Mouse (Mus musculus) left cerebral cortex, postnatal 36 days (tissue): ENCODE measurements around the gene Plbd2. TPM values are rescaled to one million over a fixed set of nuclear protein-coding genes. Genes with fewer than 3 reads are reported as not detected.

Experiments used
- DNase-seq, 2 experiments: peaks; one replicate each; pipeline ENCODE4 v3.0.0; 2021 to 2022; ENCODE audit warnings: low spot score in 2 of 2, mixed read lengths in 1 of 2
- intact Hi-C: fragments of 180-260 bp; cut with DNase I; formaldehyde crosslinking; loops from one replicate; pipeline ENCODE4 v1.15.1; 2025
- total RNA-seq, 2 experiments: library from RNA; stranded (reverse); gene quantifications; 2 replicates each; pipeline ENCODE4 v1.2.3; 2021

Gene Plbd2
- total RNA-seq = 10 to 100 TPM; 57.2 to 66.1 TPM

DNA sequence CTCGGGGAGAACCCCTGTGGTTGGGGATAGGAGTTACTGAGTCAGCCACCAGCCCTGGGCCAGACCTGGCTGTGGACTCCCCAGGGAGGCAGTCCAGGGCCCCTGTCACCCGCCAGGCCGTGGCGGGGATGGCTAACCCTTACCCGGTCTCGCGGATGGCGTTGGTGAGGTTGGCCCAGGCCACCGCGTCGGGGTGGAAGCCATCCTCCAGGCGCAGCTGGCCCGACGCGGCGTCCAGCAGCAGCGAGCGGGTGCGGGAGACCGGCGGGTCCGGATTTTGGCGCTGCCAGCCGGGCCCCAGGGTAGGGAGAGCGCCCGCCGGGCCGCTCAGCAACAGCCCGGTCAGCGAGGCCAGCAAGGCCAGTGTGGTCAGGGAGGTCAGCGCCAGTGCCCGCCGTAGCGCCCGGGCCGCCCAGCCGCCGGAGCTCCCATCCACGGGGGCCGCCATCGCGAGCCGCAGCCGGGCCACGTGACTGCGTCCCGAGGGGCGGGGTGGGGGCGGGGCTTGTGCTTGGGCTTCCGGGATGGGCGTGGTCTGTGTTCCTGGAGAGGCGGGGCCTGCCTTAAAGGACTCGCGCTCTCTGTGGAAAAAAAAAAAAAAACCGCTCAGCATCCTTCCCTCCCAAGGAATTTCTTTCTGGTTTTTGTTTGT, at the start of gene Plbd2:
Gene Plbd2, minus strand, starts transcription at position 482 of the 652 bp plus-strand sequence.
- peak; percentile 81 to 82 for DNase-seq
- intact Hi-C loops = no loop called here

DNA sequence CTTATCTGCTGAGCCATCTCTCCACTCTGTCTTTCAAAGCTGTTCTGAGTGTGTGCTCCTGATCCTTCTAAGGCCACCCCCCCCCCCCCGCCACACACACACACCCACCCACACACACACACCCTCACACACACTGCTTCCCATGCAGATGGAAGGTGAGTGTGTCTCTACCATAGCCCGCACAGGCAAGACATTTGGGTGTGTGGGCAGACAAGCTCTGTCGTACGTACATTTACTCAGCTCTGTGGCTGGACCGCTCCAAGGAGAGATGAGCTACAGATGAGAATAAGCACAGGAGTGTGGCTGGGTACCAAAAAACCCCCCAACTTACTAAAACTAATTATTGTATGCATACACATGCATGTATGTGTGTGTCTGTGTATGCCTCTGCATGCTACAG, 47.2 kb upstream of the Plbd2 start:
- intact Hi-C loops = no loop called here
- no peak for DNase-seq

DNA sequence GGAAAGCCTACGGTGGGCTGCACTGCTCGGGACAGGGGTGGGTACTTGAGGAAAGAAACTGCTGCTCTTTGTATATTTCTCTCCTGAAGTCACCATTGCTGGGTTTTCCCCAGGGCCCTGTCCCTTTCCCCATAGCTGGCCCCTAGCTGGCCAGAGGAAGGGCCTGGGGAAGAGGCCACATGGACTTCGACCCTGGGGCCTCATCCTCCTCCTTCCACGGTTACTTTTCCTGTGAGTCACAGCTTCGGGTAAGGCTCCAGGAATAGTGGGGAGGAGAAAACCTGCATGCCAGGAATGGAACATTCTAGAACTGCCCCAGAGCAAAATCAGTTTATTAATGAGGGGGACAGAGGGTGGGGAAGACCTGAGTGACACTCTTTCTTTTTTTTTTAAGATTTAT, 46.7 kb upstream of the Plbd2 start:
- intact Hi-C loops = no loop called here
- DNase-seq = no peak

DNA sequence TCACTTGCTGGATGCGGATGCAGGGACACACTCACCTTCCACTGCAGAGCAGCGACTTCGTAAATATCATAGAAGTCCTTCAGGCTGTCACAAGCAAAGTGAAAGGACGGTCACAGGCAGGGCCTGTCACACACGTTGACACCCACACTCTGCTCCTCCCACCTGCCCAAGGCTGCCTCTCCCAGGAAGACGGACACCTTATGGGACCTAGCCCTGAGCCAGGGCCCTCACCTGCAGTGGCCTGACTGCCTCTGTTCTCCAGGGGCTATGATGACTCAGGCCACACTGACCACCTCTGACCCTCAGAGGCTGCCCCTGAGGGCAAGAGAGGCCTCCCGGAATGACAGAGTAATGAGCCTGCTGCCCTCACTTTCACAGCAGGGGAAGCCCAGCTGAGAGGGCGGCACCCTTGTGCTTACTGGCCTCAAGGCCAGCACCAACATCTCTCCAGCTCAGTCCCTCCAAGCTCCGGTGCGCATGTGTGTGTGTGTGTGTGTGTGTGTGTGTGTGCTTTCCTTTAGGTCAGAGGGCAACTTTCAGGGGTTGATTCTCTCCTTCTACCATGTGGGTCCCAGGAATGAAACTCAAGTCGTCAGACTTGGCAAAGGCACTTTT, 44.9 kb upstream of the Plbd2 start:
- intact Hi-C loops = no loop called here
- DNase-seq = no peak

DNA sequence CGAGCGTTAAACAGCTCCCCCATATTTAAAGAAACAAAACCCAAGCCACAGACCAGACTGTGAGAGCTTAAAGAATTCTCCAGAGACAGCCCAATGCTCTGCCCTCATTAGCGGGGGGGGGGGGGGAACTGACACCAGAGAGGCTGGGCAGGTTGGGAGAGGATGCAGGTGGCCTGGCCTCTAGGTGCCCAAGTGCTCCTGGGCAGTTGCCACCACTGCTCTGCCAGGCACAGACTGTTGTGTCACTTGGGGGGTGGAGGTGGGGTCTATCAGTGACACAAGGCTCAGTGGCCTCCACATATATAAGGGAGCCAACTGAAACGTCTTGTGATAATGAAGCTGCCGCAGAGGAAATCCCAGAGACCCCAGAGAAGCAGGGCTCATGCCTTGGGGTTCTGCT, 33.2 kb upstream of the Plbd2 start:
- DNase-seq = no peak
- intact Hi-C loops = no loop called here

DNA sequence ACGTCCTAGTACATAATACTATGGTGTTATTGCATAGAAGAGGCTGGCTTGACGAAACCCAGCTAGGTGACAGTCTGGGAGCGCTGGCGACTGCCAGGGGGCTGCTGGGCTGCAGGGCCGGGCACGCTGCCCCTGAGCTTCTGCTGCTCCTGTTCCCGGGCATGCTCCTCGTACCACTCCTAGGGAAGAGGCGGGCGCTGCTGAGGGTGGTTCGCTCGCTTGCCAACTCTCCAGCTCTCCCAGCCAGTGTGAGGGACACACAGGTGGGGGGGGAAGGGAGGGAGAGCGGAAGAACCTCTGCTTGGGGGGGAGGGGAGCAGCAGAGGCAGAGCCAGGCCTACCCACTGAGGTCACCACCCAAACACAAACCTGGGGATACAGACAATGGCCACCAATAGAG, 32.6 kb upstream of the Plbd2 start:
- intact Hi-C loops = no loop called here
- DNase-seq = peak; percentile 53 to 77

DNA sequence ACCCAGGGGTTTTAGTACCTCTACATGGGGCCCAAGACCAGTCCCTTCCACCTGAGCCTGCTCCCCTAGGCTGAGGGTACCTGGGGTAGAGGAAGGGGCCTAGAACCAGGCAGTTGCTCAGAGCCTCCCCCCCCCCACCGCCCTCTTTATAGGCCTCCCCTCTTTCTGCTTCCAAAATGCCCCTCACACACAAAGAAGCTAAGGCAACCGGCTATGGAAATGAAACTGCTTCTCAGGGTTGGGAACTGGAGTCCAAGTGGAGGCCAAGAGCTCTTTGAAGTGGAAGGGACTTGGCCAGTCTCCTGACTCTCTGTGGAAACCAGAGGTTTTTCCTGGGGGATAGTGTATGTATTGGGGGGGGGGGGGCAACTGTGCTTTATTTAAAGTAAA, 31.3 kb upstream of the Plbd2 start:
- no peak for DNase-seq
- intact Hi-C loops = no loop called here

DNA sequence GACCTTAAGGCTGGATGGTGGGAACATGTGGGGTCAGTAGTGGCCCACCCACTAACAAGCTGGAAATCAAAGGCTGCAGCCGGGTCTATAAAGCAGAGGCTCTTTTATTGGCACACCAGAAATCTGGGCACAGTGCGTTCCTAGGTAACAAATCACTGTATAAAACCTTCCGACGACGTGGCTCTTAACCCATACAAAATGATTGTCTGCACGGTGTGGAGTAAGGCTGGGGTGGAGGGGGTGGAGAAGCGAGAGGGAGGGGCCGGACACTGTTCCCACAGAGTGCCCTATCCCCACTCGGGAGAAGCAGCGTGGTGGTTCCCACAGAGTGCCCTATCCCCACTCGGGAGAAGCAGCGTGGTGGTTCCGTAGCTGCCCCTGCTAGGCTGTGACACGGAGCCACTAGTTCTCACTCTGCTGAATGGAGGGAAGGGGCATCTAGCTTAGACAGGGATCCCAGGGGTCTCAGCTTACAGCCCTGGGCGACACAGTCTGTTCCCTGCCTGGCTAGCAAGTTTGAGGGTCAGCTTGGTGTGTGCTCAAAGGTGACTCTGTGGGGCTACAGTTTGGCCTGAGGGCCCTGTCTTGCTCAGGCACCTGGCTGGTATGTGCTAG, 30.8 kb upstream of the Plbd2 start:
- intact Hi-C loops = no loop called here
- no peak for DNase-seq

DNA sequence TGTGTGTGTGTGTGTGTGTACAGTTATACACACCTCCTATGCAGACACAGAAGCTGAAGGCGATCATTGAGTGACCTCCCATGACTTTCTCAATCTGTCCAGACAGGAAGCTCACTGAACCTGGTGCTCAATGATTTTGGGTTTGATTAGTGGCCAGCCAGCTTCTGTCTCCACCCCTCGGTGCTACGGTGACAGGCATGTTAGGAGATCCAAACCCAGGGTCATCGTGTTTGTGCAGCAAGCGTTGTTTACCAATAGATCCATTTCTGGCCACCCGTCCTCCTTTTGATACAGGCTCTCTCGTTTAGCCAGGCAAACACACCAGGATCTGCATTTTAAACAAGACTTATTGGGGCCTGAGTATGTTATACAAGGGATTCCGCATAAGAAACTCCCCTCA, 28.2 kb upstream of the Plbd2 start:
- no peak for DNase-seq
- intact Hi-C loops = no loop called here

DNA sequence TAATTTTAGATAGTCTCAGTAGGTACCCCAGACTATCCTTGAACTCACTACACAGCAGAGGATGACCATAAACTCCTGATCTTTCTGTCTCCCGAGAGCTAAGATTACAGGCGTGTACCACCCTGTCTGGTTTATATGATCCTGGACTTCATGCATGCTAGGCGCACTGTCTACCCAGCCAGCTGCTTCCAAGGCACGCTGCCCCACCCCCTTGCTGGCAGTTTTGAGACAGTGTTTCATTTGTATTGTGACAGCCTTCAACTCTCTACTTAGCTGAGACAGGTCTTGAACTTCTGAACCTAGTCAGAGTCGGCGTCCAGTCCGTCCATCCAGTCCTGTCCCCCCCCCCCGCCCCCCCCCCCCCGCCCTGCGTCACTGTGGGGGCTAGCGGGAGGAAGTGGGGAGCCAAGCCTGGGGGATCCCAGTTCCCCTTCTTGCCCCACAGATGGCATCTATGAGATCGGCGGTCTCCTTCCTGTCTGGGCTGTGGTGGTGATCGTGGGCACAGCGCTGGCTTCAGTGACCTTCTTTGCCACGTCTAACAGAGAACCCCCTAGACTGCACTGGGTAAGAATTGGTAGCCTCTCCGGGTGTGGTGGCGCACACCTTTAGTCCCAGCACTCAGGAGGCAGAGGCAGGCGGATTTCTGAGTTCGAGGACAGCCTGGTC, 24.0 kb upstream of the Plbd2 start:
- no peak for DNase-seq
- intact Hi-C loops = no loop called here

DNA sequence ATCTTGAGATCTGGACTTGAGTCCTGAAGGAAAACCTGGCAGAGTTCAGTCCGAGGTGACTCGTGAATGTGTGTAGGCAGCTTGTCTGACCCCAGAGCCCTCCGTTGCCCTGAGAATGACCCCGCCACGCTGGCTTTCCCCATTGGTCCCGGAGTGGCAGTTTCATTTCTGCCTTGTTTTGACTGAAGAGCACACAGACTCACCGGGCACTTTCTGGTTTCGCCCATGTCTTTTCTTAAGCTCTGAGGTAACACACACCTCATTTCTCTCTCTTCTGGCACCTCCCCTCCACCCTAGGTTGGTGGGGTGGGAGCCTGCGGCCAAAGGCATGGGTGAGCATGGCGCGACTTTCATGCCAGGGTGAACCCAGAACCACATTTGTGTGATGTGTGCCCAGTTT, 22.9 kb upstream of the Plbd2 start:
- intact Hi-C loops = no loop called here
- no peak for DNase-seq

DNA sequence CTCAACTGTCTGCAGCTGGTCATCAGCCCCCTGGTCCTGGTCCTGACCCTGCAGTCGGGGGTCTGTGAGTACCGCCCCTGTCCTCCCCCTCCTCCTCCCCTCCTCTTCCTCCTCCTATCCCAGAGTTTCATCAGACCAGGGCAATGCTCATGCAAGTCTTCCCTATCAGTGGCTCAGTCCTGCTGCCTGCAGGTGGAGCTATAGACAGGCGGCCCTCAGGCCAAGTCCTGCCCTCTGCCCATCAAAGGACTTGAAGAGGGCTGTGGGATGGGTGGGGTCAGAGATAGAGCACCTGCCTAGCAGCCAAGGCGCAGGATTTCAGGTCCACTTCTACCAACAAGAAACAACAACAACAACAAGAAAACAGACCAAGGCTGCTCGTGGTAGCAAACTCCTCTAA, 22.3 kb upstream of the Plbd2 start:
- intact Hi-C loops = no loop called here
- no peak for DNase-seq

DNA sequence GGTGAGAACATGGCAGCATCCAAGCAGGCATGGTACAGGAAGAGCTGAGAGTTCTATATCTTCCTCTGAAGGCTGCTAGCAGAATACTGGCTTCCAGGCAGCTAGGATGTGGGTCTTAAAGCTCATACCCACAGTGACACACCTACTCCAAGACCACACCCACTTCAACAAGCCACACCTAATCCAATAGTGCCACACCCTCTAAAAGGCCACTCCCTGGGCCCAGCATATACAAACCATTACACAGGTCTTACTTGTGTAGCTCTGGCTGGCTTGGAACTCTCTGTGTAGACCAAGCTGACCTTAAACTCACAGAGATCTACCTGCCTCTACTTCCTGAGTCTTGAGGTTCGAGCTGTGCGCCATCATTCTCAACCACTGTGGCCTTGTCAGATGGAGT, 21.3 kb upstream of the Plbd2 start:
- DNase-seq = no peak
- intact Hi-C loops = no loop called here

DNA sequence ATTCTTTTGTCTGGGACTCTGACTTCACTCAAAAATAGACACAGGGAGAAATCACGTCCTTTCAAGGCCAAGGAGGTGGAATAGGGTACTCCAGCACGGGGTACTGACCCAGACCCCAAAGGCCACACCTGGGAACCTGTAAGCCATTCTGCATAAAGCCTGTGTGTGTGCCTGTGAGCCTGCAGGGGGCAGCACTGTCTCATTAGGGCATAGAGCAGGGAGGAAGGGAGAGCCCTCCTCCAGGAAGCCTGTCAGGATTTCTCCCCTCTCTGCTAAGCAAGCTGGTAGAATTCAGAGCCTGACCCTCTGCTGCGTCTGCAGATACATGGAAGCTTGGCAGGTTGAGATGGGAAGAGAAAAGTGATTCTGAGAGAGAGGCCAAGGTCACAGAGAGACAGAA, 19.2 kb upstream of the Plbd2 start:
- no peak for DNase-seq
- intact Hi-C loops = no loop called here

DNA sequence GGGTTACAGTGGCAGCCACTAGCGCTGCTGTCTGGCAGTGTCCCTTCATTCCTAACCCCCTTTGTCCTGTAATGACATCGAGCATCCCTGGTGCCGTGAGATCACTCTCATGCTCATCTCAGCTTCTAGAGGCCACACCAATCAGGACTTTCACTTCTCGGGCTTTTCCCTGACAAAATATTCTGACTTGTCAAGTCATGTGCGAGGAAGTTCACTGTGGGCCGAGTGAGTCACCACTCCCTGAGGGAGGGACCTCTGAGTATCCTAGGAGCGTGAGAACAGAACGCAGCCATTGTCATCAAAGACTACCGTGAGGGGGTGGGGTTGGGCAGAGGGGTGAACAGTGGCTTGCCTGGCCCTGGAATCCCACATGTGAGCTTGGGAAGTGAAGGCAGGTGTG, 14.1 kb upstream of the Plbd2 start:
- no peak for DNase-seq
- intact Hi-C loops = no loop called here

DNA sequence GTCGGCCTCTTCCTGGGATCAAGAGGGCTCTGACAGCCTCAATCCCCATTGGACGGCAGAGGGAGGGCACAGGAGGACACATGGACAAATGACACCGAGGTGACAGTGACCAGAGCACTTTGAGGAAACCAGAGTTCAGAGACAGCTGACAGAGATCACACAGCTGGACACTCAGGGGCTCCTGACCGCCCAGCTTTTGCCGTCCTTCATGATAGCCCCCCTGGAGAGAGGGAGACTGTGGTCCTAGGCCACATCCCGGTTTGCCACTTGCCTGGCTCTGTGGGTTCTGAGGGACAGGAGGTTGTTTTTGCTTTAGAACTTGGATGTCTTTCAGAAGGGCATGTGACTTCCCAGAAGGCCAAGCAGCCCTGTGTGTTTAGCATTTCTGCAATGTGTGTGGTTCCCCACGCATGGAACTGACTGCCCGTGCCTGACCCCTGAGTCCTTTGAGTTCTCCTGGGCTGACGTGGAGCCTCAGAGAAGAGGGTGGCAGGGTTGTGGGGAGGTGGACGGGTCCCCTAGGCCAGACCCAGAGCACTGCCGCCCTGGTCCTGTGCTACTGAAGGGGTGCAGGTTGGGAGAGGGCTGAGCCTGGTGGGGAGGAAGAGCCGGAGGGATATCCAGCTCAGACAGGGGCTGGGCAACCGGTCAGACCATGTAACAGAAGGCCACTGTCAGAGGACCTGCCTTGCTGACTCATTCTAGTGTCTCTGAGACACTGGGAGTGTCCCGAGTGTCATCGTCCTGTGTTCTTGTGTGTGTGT, 13.0 kb upstream of the Plbd2 start:
- intact Hi-C loops = no loop called here
- DNase-seq = no peak

DNA sequence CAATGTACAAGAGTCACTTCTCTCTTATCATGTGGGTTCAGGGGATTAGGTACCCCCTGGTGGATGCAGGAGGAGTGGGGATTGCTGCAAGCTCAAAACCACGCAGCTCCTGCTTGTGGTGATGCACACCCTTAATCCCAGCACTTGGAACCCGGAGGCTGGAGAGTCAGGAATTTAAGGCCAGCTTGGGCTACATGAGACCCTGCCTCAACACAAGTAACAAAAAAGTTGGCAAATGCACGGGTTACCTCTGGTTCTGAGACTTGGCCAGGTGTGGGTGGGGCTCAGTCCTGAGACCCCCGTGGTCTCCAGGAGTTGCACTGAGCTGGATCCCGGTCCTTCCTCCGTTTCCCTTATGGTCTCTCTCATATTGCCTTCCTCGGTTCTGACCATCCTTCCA, 12.0 kb upstream of the Plbd2 start:
- no peak for DNase-seq
- intact Hi-C loops = no loop called here

DNA sequence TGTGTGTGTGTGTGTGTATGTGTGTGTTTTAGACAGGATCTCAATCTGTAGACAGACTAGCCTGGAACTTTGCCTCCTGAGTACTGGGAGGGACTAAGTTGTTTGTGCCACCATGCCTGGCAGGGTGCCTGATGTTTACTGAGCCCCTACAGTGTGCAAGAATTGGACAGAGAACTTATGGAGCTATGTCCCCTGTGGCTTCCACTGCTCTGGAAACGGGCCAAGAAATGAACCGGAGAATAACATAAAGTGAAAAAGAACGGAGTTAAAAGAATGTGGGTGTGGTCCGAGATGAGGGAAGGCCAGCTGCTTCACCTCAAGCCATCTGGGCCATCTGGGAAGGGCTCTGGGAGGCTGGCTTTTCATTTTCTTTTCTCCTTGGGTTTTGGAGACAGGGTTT, 11.3 kb upstream of the Plbd2 start:
- DNase-seq = no peak
- intact Hi-C loops = loop anchor here (5.0 kb wide), 1 partner anchor 73 kb away; the partner anchor contains the start of genes Iqcd and Tpcn1

DNA sequence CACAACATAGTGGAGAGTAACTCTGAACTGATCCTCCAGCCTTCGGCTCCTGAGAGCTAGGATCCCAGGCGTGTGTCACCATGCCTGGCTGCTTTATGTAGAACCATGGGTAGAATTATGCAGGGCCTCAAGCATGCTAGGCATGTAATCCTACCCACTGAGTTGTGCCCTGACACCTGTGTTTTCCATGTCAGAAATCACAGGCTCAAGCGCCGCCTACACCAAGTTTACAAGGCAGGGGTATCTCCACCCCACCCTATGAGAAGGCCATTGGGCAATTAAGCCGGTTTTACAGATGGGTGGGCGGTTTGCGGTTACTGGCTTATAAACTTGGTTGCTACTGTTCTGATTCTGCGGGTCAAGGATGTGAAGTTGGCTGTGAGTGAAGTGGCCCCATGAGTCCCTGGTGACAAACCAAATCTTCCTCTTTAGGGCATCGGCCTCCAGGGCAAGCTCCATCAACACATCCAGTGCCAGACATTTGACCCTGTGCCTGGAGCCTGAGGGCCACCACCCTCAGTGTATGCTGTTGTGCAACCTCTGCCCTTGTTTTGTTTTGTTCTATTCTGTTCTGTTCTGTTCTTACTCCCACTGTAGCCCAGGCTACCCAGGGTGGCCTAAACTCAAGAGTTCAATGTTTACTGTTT, 10.7 kb upstream of the Plbd2 start:
- intact Hi-C loops = loop anchor here (5.0 kb wide), 1 partner anchor 73 kb away; the partner anchor contains the start of genes Iqcd and Tpcn1
- DNase-seq = no peak
